Mouse (Mus musculus): ENCODE data around the gene Wdr66.

The Wdr66 gene

DNA sequence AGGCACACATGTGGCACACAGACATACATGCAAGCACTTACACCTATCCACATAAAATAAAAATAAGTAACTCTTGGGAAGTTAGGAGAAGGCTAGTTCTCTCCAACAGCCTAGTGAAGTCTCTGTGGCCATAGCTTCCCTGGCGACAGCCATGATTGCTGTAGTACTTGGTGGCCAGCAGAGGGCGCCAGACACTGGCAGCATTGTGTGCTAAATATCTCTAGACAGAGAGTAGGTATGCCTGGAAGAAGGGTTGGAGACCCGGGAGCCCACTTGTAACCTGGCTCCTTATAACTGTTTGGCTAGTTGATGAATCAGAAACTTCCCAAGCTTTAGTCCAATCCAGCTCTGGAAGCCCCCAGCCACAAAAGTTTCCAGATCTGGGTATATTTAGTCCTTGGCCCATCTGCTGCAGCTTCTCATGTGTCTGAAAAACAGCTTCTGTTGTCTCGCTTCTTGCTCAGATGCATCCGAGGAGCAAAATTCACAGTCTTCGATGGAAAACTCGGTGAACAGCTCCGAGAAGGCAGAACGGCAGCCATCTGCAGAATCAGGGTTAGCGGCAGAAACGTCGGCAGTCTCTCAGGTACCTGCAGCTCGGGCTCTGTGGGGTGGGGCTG, 117.1 kb downstream of the Wdr66 start:
- no peaks in the 10 kb centered on the region for H3K9me3 ChIP-seq (ENCODE audit: low read length)
- no peaks in the 10 kb centered on the region for H3K27me3 ChIP-seq (ENCODE audit: insufficient read depth, low read length)
- peaks cover 95% of the 10 kb centered on the region for H3K4me1 ChIP-seq (replicated peaks; ENCODE audit: low read depth, low read length)
- no peak for TF ChIP-seq POU5F1 (IDR thresholded peaks at IDR 0.05; ENCODE audit: borderline replicate concordance, low read length)
- TF ChIP-seq CTCF (conservative IDR thresholded peaks at IDR 0.05; ENCODE audit: low read length): peak; percentile 95
- TF ChIP-seq NANOG (IDR thresholded peaks at IDR 0.05; ENCODE audit: borderline replicate concordance, low read length): no peak
- peak overlapping the region; percentile 20 for H3K4me3 ChIP-seq (replicated peaks; ENCODE audit: low read length)
- H3K36me3 ChIP-seq (ENCODE audit: insufficient read depth, low read length): peaks cover 71% of the 10 kb centered on the region

DNA sequence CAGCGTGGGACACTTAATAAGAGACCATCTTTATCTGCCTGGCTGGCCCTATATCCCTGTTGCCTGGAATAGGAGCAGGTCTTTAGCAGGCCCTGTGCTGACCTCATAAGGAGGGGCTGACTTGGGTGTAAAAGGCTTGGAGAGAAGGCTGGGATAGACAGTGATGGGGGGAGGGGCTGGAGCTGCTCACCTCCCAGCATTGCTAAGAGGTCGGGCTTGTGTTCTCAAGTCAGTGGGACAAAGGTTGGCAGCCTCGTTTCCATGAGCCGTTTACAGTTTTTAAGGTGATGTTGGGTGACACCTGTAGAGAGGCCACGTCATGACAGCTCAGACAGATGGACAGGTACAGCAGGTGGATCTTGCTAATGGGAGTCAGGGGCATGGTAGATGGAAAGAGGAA, 118.1 kb downstream of the Wdr66 start:
- H3K4me1 ChIP-seq (replicated peaks; ENCODE audit: low read depth, low read length): peaks cover 95% of the 10 kb centered on the region
- H3K27me3 ChIP-seq (ENCODE audit: insufficient read depth, low read length): no peaks in the 10 kb centered on the region
- peaks cover 64% of the 10 kb centered on the region for H3K36me3 ChIP-seq (ENCODE audit: insufficient read depth, low read length)
- TF ChIP-seq POU5F1 (IDR thresholded peaks at IDR 0.05; ENCODE audit: borderline replicate concordance, low read length) (no peak), NANOG (IDR thresholded peaks at IDR 0.05; ENCODE audit: borderline replicate concordance, low read length) (no peak)
- no peaks in the 10 kb centered on the region for H3K9me3 ChIP-seq (ENCODE audit: low read length)
- H3K4me3 ChIP-seq (replicated peaks; ENCODE audit: low read length): peak overlapping the region; percentile 20

DNA sequence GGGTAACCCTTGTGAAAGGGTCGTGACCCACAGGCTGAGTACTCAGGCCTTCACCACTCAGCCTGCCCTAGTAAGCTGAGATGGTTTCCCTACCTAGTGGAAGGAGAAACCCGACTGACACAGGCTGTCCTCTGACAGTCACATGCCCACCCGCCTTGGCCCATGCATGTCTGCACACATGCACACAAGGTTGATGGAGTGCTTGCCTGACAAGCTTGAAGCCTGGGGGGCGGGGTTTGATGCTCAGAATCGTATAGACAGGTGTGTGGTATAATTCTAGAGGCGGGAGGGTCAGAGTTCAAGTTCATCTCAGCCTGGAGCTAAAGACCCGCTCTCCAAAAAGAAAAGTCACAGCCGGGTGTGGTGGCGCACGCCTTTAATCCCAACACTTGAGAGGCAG, 123.4 kb downstream of the Wdr66 start:
- Histone ChIP-seq H3K9me3 (ENCODE audit: low read length) (no peaks in the 10 kb centered on the region), H3K4me1 (replicated peaks; ENCODE audit: low read depth, low read length) (peaks cover 85% of the 10 kb centered on the region), H3K4me3 (replicated peaks; ENCODE audit: low read length) (peak overlapping the region; percentile 43; the same call in 1 of the 2 replicates), H3K36me3 (ENCODE audit: insufficient read depth, low read length) (peaks cover 37% of the 10 kb centered on the region), H3K27me3 (ENCODE audit: insufficient read depth, low read length) (no peaks in the 10 kb centered on the region)
- TF ChIP-seq CTCF (conservative IDR thresholded peaks at IDR 0.05; ENCODE audit: low read length) (no peak), POU5F1 (IDR thresholded peaks at IDR 0.05; ENCODE audit: borderline replicate concordance, low read length) (no peak), NANOG (IDR thresholded peaks at IDR 0.05; ENCODE audit: borderline replicate concordance, low read length) (no peak)

DNA sequence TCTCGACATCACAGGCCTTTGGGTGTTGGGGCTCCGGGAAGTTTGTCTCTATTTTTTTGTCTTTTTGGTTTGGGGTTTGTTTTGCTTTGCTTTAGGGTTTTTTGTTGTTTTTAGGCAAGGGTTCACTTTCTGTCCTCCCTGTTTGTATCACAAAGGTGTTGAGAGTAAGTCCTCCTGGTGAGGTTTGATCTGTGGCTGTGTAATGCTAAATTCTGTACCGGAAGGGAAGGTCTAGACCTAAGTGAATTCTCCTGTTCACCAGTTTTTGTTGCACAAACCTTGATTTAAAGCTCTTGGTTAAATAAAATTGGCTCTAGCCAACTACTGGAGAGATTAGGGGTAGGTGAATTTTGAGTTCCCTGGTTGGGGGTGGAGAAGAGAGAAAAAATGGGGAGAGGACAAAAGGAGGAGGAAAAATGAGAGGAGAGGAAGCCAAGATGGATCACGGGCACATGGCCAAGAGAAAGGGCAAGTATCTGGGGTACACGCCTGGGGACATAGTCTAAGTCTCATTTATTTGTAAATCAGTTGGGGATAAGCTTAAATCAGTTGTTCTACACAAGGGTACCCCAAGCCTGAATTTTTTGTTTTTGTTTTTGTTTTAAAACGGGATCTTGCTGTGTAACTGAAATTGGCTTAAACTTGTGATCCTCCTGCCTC, 124.0 kb downstream of the Wdr66 start:
- no peak for TF ChIP-seq CTCF (conservative IDR thresholded peaks at IDR 0.05; ENCODE audit: low read length)
- TF ChIP-seq POU5F1 (IDR thresholded peaks at IDR 0.05; ENCODE audit: borderline replicate concordance, low read length): peak; percentile 11; the same call in 1 of the 2 replicates
- TF ChIP-seq NANOG (IDR thresholded peaks at IDR 0.05; ENCODE audit: borderline replicate concordance, low read length): peak; percentile 95
- peaks cover 32% of the 10 kb centered on the region for H3K36me3 ChIP-seq (ENCODE audit: insufficient read depth, low read length)
- H3K4me1 ChIP-seq (replicated peaks; ENCODE audit: low read depth, low read length): peaks cover 81% of the 10 kb centered on the region

DNA sequence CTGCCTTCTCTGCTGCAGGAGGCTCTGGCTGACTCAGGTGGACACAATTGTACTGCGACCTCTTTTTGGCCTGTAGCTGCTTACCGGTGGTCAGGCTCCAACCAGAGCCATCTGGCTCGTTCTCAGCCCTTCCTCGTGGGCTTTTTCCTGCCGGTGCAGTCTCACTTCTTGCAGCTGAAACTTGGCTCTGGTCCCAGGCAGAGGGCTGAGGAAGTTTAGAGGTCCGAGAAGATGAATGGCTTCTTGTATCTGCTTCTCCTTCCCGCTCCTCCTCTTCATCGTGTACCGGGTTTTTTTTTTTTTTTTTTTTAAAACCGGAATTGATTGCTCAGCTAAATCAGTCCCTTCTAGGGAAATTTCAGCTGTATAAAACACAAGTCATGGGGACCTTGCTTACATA, 124.7 kb downstream of the Wdr66 start:
- Histone ChIP-seq H3K9me3 (ENCODE audit: low read length) (no peaks in the 10 kb centered on the region), H3K36me3 (ENCODE audit: insufficient read depth, low read length) (peaks cover 25% of the 10 kb centered on the region), H3K4me3 (replicated peaks; ENCODE audit: low read length) (peak overlapping the region; percentile 76), H3K27me3 (ENCODE audit: insufficient read depth, low read length) (no peaks in the 10 kb centered on the region), H3K4me1 (replicated peaks; ENCODE audit: low read depth, low read length) (peaks cover 81% of the 10 kb centered on the region)
- TF ChIP-seq CTCF (conservative IDR thresholded peaks at IDR 0.05; ENCODE audit: low read length) (no peak), NANOG (IDR thresholded peaks at IDR 0.05; ENCODE audit: borderline replicate concordance, low read length) (no peak), POU5F1 (IDR thresholded peaks at IDR 0.05; ENCODE audit: borderline replicate concordance, low read length) (no peak)

More for the DNA sequence above, 124.0 kb downstream of the Wdr66 start:
- no peaks in the 10 kb centered on the region for H3K9me3 ChIP-seq (ENCODE audit: low read length)
- peak overlapping the region; percentile 43; the same call in 1 of the 2 replicates for H3K4me3 ChIP-seq (replicated peaks; ENCODE audit: low read length)
- no peaks in the 10 kb centered on the region for H3K27me3 ChIP-seq (ENCODE audit: insufficient read depth, low read length)
